Mouse (Mus musculus) A20 (cell line): ENCODE results near the gene Spaca4.

Source experiments
- DNase-seq: peaks from one replicate; pipeline ENCODE4 v3.0.0-alpha.2; 2011; ENCODE audit warnings: low read depth, low spot score

Spaca4 gene

GRCm38 (mm10) chr7:45725713-45726112 is at the start of gene Spaca4:
TSS of gene Spaca4 (minus strand) at chr7:45725813.
- no peak for DNase-seq

- DNase-seq = no peak
Observed at GRCm38 (mm10) chr7:45775237-45775636, 49.6 kb upstream of the Spaca4 start.

DNA sequence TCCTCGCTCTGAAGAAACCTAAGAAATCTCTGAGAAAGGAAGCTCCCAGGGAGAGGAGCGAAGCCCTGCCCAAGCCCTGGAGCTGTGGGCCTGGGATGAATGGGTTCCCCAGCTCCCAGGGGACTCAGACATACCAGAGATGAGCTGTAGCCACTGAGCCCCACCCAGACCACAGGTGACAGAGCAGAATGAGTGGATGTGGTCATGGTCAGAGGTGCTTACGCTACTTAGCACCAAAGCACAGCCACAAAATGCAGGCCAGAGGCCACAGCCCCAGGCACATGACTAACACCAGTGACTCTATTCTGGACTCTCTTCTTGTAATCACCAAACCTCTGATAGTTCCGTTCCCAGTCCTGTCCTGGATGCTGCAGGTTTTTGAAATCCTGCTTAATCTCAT is 45.5 kb upstream of the Spaca4 start:
- DNase-seq = no peak

- no peak for DNase-seq
Observed at GRCm38 (mm10) chr7:45770427-45771082, 44.9 kb upstream of the Spaca4 start.

DNA sequence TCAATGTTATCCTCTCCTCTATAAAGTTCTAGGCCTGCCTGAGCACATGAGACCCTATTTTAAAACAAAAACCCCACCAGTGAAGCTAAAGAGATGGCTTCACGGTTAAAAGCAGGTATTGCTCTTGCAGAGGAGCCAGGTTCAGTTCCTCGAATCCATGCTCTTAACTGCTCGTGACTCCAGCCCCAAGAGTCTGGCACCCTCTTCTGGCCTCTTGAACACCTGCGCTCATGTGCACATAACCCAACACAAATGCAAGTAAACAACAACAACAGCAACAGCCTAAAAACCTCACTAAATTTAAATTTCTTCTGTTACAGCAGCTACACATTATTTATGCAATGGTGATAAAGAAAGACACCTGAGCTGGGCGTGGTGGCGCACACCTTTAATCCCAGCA is 41.9 kb upstream of the Spaca4 start:
- no peak for DNase-seq

DNA sequence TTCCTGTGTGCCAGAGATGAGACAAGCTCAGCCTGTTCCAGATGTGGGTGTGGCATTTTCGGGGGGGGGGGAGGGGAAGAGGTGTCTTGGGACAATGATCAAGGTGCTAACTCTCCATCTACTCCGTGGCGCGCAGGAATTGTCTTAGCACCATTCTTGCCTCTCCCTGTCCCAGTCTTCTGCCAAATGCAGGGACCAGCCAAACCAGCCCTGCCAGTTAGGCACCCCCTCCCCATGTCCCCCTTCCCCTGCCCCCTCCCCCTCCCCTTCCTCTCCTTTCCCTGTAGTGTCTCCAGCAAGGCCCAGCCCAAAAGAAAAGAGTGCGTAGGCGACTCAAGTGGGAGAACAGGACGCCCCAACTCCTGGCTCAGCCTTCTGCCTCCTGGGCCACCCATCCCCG is 41.2 kb upstream of the Spaca4 start:
- no peak for DNase-seq

GRCm38 (mm10) chr7:45765995-45766394 is 40.4 kb upstream of the Spaca4 start:
- DNase-seq = no peak

GRCm38 (mm10) chr7:45760151-45760550 is 34.5 kb upstream of the Spaca4 start:
- no peak for DNase-seq

GRCm38 (mm10) chr7:45759400-45759799 is 33.8 kb upstream of the Spaca4 start:
- no peak for DNase-seq

GRCm38 (mm10) chr7:45755703-45756102 is 30.1 kb upstream of the Spaca4 start:
- peak; percentile 26 for DNase-seq

DNA sequence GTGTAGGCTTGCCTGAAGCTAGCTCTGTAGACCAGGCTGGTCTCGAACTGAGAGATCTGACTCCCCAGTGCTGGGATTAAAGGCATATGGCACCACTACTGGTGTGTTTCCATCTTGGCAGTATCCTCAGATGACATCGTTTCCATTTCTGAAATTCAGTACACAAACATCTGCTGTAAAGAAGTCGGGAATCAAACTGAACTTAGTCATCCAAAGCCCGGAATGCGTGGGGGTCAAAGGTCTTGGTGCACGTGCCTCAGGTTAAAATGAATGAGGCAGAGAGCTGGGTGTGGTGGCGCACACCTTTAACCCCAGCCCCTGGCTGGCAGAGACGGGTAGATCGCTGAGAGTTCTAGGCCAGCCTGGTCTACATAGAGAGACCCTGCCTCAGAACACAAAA is 24.5 kb upstream of the Spaca4 start:
- no peak for DNase-seq

DNA sequence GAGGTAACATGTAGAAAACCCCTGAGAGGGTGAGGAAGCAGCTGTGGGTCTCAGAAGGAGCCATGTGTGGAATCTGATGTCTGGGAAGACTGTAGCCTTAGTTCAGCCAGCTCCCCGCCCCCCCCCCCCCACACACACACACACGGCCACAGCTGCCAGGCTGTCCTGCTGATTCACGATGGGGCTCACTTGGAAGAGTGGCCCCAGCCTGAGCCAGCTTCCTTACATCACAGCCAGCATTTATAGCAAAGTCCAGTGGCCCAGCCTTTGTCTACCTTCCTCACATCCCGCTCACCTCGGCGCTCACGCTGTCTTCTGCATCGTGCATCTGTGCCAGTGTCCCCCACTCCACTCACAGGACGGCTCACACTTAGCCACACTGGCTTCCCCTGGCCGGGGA is 23.8 kb upstream of the Spaca4 start:
- DNase-seq = no peak

DNA sequence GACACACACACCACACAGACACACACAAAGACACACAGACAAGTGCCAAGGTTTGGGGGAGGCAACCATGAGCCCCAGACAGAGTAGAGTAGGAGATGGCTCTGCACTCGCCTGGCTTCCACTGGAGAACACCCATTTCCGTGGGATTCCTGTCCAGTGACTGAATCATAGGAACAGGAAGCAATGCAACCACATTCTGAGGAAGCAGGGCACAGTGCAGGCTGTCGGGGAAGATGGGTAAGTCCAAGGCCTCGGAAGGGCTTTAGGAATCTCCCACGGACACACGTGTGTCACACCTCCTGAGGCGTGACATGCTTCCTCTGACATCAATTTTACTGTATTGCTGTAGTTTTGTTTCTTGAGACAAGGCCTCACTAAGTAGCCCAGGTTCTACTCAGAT is 22.5 kb upstream of the Spaca4 start:
- DNase-seq = no peak

- no peak for DNase-seq
Observed at GRCm38 (mm10) chr7:45747450-45747849, 21.8 kb upstream of the Spaca4 start.

- peak; percentile 36 for DNase-seq
Observed at GRCm38 (mm10) chr7:45746518-45746917, 20.9 kb upstream of the Spaca4 start.

DNA sequence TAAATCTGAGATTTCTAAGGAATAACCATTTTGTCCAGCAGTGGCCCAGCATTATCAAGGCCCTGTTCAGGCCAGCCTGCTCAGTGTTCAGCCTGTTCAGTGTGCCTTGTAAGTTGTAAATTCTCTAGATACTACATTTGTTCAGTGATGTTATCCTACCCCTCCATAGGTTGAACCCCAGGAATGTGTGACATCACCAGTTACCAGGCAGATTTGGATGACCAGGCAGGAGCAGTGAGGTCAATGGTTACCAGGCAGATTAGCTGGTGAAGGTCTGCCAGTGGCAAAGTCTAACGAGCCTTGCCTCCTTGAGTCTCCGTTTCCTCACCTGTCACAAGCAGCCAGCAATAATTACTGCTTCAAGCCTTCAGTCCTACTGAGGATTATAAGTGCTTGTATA is 18.8 kb upstream of the Spaca4 start:
- peak; percentile 46 for DNase-seq

DNA sequence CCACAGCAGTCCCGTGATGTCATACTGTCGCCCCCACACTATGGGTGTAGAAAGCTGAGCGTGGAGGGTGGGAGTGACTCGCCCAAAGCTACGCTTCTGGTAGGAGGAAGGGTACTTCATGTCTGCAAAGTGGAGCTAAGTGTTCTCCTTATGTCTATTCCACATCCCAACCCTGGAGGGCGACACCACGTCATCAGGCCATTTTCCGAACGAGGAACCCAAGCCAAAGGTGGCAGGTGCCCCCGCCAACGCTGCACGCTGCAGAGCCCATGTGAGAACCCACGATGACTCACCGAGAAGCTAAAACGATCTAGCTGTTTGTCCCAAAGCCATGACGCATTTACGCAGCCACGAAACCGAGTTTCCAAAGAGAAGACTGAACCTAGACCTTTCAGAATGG is 16.7 kb upstream of the Spaca4 start:
- DNase-seq = no peak

DNA sequence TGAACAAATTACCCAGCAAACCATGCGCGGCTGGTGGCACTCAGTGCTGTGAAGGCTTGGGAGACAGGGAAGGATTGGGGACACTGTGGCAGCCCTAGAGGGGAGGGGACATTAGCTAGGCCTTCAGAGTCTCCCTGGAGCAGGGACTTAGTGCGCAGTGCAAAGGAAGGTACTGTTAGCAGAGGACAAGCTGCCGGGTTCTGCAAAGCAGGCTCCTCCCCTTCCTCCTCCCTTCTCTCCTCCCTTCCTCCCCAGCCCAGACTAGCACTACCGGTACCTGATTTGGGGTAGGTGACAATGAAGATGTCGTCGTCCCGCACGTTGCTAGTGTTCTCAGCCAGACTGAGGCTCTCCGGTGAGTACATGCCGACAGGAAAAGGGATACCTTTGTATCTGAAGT is 16.2 kb upstream of the Spaca4 start:
- DNase-seq = no peak

DNA sequence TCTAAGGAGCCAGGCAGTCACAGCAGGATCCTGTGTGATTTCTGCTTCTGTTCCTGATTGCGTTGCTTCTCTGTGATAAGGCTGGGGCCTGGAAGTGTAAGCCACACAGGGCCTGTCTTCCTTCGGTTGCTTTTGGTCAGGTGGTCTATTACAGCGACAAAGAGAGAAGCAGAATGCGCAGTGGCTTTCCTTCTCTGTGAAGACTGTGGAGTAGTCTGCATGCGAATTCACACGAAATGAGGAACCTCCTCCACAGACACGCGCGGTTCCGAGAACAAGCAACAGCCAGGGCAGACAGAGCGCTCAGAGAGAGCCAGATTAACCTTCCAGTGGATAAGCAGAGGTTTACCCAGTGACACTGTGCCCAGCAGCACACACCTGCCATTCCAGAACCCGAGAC is 15.7 kb upstream of the Spaca4 start:
- DNase-seq = no peak

- DNase-seq = no peak
Observed at GRCm38 (mm10) chr7:45739820-45740219, 14.2 kb upstream of the Spaca4 start.

GRCm38 (mm10) chr7:45739162-45739763 is 13.7 kb upstream of the Spaca4 start:
- DNase-seq = peak; percentile 86

GRCm38 (mm10) chr7:45733477-45733876 is 7.9 kb upstream of the Spaca4 start:
- DNase-seq = no peak

GRCm38 (mm10) chr7:45730727-45731431 is 5.3 kb upstream of the Spaca4 start:
- DNase-seq = peak; percentile 76
